Mouse (Mus musculus) gastrocnemius, postnatal 36 days (tissue): Measurements from ENCODE around the gene Spint2. TPM values are rescaled to one million over a fixed set of nuclear protein-coding genes. Genes with fewer than 3 reads are reported as not detected.

Experiments used
- DNase-seq, 2 experiments: peaks; one replicate each; pipeline ENCODE4 v3.0.0; 2022
- intact Hi-C: fragments of 180-260 bp; cut with DNase I; formaldehyde crosslinking; loops from one replicate; pipeline ENCODE4 v1.15.1; 2025
- total RNA-seq, 2 experiments: library from RNA; stranded (reverse); gene quantifications; 2 replicates each; pipeline ENCODE4 v1.2.3; 2021

Spint2 gene
- total RNA-seq, 2 experiments from 2014 or later: 4.1 to 4.5 TPM

DNA sequence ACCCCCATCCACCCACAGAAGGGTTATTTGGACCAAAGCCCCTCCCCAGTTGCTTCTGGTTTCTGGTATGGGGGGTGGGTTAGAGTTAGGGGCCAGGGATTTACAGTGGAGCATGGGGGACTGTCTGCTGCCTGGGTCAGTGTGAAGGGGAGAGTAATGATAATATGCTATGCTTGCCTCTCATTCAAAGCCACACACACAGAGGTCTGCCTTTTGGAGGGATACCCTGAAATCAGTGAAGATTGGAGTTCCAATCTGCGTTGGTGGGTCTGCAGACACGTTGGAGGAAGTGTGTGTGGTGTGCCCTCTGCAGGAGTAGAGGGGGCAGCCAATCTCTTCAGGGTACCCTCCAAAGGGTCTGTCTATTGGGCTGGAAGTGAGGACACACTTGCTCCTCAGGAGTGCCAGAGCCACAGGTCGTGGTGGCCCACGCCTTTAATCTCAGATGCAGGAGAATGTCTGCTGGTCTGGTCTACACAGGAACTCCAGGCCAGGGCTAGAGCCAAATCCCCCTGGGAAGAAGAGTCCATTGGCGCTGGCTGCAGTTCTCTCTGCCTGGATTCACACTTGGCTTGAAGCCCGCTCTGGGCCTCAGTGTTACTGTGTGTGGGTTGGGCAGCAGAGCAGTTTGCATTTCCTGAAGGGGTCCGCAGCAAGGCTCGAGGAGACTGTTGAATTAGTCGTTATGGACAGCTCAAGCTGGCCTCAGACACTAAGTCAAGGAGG, 23.7 kb upstream of the Spint2 start:
- intact Hi-C loops: no loop called here
- DNase-seq: no peak

DNA sequence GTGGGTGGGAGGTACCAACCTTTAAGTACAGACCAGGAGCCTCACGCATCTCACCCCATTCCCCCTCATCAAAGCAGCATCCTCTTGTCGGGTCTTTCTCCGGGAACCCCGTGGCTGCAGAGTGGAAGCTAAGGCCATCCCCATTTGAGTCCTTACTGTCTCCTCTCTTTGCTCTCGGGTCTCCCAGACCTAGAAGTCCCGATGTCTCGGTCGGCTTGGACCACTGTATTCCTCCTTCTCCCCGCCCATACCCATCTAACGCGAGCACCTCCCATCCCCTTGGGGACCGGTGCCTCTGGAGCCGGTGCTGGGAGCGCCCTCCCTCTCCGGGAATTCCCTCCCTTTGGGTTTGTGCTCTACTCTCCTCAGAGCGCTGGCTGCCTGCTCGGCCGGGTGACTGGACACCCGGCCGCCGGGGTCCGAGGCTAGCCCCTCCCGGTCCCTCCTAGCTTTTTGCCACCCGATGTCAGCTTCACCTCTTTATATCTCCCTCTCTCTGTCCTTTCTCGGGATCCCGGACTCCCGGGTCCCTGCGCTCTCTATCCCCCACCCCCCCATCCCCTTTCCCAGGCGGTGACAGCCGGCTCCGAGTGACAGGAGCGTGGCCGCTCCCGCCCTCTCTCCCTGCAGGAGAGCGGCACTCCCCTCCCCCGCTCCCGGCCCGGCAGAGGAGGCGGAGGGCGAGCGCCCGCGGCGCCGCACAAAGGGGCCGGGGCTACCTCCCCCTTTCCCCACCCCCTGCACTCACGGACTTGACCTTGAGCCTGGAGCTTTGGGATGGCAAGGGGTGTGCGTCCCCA, 23.0 kb upstream of the Spint2 start:
- intact Hi-C loops: loop anchor here (5.0 kb wide), 1 partner anchor 177 kb away; the partner anchor contains the start of gene Ryr1
- DNase-seq: no peak

DNA sequence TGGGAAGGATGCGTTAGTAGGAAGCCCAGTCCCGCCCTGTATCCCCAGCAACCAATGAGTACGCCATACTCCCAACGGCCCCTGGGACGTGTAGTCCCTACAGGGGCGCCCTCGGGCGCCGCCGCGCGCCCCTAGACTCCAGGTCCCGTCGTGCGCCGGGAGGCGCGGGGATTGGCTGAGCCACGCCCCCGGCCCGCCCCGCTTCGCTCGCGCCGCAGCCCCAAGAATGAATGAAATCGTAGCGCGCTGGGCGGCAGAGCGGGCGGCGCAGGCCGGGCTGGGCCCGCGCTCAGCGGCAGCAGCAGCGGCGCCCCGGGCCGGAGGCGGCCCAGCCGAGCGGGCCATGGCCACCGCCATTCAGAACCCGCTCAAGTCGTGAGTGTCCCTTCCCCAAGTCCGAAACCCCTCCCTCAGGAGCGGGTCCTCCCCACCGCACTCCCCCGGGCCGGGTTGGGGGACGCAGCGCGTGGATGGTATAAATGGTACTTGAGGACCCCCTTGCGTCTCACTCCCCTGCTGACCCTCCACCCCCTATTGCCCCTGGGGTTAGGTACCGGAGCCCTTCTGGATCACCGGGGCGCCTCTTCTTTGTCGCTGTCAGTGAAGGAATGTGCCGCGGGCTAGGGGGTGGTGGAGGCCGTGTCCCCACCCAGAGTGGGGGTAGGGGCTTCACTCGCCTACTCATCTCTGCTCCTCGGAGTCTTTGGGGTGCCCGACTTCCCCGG, 22.2 kb upstream of the Spint2 start, which contains the start of gene Dpf1:
Gene Dpf1 (plus strand): TSS at position 214 of the 725 bp plus-strand sequence.
- intact Hi-C loops: loop anchor here (5.0 kb wide), 1 partner anchor 177 kb away; the partner anchor contains the start of gene Ryr1
- DNase-seq: peak; percentile 58 to 66

DNA sequence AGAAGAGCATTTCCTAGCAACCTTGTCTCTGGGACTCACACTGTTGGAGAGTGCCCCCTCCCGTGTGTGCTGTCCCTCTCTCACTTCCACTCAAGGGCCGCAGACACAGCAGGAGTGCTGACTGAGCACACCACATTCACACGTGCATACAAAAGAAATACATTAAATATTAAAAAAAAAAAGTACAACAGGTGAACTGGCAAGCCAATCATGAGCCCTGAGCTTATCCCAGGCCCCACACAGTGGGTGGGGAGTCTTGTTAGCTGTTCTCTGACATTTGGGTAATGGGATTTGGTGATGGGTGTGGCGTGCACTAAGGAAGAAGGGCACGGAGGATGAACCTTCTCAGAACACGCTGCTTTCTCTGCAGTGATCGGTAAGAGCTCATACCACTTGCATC, 20.9 kb upstream of the Spint2 start:
- intact Hi-C loops: loop anchor here (5.0 kb wide), 1 partner anchor 175 kb away; the partner anchor contains the start of gene Ryr1
- no peak for DNase-seq

DNA sequence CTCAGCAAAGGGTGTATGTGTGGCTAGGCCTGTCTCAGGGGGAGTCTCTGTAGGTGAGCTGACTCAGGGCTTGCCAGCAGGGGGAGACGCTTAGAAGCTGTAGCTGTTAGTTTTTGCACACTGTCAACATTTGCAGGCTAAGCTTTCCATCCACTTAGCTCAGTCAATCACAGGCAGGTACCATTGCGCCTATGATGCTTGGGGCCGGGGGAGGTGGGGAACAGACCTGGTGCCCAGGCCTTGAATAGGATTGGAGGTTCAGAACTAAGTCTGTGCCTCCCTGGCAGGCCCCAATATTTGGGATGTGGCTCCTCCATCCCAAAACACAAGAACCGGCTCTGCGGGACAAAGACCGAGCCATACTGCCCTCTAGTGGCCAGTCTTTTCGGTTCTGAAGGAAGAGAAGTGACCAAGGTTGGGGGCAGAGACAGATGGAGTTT, 19.4 kb upstream of the Spint2 start:
- intact Hi-C loops: loop anchor here (5.0 kb wide), 1 partner anchor 174 kb away; the partner anchor contains the start of gene Ryr1
- peak in 1 of 2 experiments; percentile 52 for DNase-seq

DNA sequence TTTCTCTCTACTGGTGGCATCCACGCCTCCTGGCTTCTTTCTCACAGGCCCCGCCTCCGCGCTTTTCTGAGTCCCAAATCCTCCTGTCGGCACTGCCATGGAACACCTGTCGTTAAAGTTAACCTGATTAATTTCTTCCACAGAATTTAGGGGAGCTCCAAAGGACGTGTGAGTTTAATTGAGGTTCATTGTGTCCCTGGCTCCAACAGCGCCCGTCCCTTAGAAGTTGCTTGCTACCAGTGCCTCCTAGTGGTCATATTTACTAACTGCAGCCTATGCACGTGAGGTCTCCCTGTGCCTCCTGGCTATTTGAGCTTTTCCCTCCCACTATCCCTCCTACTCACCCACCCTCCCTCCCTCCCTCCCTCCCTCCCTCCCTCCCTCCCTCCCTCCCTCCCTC, 15.3 kb upstream of the Spint2 start:
- DNase-seq: peak; percentile 23 to 51
- intact Hi-C loops: loop anchor here (10.0 kb wide), 1 partner anchor 312 kb away; the partner anchor contains the start of genes Eif3k and Map4k1

DNA sequence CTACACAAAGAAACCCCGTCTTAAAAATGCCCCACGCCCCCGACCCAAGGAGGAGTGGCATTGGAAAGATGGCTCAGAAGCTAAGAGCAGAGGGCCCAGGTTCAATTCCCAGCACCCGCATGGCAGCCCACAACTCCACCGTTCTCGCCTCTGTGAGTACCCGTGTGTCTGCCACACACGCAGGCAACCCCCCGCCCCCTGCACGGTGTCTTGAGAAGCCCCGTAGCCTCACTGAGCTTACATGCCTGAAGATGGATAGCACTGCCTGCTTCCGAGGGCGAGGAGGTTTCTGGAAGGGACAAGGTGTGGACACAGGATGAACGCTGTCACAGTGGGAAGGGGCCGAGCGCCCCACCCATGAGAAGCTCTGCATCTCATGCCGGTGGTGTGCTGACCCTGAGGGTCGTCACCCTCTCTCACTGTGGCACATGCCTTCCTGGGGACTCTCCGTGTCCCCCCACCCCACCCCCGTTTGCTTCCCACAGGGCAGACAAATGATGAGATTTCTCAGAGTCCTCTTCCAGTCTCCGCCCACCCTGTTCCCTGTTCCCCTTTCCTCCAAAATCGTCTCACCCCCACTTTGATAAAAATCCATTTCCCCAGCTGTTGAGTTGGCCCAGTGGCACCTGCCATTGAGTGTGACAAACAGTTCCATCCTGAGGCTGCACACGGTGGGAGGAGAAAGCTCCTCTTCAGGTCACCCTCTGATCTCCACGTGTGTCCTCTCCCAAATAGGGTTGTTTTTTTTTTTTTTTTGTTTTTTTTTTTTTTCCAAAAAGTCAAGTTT, 14.3 kb upstream of the Spint2 start:
- no peak for DNase-seq
- intact Hi-C loops: loop anchor here (10.0 kb wide), 1 partner anchor 311 kb away; the partner anchor contains the start of genes Eif3k and Map4k1

DNA sequence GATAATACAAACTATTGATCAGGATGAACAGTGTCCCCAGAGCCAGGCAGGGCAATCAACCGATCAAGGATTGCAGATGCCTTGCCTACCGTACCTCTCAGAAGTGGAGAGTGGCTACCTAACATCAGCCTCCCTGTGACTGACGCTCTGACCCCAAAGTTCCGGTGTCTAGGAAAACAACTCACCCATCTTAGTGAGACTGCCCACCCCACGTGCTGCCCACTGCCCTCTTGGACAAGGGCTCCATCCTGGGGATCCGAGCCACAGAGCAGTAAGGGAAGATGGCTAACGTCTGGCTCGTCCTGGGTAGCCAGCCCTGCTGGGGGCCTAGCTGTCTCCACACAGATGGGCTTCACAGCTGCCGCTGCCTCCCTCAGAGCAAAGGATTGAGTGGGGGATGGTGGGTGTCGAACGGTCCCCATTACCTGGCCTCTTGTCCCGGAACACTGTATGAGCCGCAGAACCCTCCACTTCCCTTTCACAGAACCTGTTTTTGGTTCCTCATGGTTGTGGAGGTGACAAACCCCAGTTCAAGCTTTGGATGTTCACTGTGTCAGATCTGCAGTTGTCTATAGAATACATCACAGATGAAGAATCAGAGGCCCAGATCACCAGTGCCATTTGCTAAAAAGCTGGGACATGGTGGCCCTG, 12.5 kb upstream of the Spint2 start:
- intact Hi-C loops: loop anchor here (10.0 kb wide), 1 partner anchor 309 kb away; the partner anchor contains the start of genes Eif3k and Map4k1
- DNase-seq: no peak

DNA sequence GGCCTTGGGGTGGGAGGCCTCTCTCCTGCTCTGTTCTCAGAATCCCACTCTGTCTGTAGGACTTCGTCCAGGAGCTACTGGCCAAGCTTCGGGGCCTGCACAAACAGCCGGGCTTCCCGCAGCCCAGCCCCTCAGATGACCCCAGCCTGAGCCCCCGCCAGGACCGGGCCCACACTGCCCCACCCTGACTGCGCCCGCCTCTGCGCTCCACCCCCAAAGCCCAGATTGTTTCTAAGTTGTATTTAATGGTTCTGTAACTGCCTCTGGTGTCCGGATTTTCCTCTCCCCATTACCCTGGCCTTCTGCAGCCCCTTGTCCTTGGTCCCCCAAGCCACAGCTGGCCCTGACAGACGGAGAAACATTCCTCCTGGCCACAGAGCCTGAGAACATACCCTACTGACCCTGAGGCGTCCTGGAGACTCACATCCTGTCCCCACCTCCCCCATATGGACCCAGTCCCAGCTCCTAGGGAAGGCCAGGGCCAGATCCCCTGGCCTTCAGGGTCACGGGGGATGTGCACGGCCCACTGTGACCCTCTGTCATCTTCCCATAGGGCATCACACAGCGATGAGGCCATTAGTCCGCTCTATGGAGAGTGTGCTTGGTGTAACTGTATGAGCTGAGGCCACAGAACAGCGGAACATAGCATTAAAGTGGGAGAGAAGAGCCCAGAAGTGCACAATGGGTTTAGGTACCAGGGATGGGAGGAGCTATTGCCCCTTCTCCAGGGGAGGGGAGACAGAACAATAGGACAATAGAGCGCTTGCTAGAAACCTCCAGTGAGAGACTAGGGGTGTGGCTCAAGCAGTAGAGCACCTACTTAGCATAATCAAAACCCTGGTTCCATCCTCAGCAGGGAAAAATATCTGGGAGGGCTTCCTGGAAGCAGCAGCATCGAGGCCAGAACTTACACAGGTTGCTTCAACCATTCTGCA, 11.7 kb upstream of the Spint2 start:
- no peak for DNase-seq
- intact Hi-C loops: loop anchor here (2.0 to 10.0 kb wide), 2 partner anchors 49 to 309 kb away; partner anchors contain the start of genes Eif3k and Map4k1

DNA sequence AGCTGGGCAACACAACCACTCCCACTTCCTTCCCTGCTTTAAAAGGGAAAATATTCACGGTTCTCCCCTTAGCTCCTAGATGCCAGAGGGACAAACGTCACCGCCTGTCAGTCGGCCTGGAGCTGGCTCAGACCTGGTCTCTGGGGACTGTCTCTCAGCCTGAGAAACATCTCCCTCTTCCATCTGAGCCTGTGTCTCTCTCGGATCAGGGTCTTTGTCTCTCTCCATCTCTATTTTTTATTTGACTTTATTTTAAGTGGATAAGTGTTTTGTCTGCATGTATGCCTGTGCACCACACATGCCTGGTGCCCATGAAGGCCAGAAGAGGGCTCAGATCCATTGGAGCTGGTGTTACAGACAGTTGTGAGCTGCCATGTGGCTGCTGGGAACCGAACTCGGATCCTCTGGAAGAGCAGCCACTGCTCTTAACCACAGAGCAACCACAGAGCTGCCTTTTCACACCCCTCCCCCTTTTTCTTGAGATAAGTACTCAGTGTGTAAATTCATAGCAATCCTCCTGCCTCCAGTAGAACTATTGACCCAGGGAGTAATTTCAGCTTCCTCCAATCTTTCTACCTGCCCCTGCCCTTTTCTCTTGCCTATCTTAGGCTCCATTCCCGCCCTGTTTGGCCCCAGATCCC, 10.9 kb upstream of the Spint2 start:
- DNase-seq: peak in 1 of 2 experiments; percentile 38
- intact Hi-C loops: loop anchor here (2.0 to 10.0 kb wide), 2 partner anchors 48 to 308 kb away; partner anchors contain the start of genes Eif3k and Map4k1

DNA sequence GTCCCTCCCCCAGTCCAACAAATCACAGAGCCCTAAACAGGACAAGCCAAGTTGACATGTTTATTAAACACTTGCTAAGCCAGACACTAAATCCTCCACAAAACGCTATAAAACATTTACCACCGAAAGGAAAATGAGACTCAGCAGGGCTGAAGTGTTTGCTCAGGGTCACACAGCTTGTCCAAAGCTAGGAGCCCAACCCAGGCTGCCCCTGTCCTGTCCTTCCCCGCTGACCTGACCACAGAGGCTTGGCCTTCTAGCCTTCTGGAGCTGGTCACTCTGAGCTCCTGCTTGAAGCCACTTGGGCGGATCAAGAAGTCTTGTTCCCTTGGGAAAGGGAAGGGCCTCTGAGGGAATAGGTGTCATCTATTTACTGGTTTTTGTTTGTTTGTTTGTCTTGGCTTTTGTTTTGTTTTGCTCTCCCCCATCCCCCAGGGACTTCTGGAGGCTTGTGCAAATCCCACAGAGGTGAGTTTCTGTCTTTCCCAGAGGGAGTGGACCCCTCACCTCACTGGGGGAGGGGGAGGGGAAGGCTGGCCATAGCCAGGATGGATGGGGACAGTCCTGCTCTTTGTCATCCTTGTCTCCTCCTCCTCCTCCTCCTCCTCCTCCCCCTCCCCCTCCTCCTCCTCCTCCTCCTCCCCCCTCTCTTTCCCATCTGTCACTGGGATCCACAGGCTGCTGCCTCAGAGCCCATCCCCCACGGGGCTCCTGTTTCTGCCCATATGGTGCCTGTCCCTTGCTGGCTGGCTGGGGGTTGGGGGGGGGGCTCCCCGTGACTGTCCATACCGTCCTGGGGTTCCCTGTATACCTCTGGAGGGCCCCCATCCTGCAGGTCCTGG, 10.1 kb upstream of the Spint2 start:
- intact Hi-C loops: loop anchor here (2.0 to 10.0 kb wide), 2 partner anchors 47 to 307 kb away; partner anchors contain the start of genes Eif3k and Map4k1
- DNase-seq: no peak

DNA sequence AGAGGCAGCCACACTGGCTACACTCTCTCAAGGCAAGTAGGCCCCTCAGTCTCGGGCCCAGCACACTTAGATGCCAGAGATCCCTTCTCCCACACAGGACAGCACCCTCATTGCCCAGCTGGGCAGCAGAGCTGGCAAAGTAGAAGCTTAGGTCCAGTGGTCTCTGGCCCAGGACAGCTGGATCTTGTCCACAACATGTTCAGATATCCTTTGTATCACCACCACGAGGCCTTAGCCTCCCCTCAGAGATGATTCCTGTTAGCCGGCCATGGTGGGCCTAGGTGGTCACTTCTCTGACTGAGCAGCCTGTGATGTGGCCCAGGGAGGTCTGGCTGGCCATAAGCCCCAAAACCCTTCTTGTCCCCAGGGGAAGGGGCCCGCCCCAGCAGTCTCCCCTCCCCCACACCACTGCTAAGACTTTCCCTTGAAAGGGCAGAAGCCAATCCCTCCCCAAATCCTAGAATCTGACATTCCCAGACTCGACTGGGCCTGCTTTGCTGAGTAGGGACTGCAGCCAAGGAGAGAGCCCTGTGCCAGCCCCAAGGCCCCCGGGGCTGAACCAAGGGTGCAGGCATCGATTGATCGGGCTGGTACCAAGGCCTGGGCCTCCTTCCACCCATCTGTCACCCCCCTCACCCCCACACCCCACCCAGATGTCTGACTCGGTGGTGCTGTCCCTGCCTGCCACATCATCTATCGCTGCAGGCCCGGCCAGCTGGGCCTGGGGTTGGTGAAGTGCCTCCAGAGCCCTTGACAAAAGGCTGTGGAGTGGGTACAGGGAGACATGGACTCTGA, 9.2 kb upstream of the Spint2 start:
- DNase-seq: no peak
- intact Hi-C loops: loop anchor here (10.0 kb wide), 1 partner anchor 306 kb away; the partner anchor contains the start of genes Eif3k and Map4k1

DNA sequence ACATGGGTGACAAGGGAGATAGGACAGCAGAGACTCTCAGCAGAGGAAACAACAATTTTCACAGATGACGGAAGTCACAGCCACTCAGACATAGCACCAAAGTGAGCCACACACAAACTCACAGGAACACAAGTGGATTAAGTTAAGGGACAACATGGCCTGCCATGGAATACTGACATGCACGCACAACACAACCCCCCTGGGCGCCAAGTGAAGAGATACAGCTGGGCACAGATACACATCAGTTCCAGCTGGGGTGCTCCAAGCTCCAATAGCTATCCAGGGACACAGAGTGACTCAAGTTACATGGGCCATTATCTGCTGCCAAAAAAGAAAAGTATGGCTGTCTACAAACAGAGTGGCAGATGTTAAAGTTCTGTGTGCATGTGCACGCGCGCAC, 8.1 kb upstream of the Spint2 start:
- intact Hi-C loops: loop anchor here (10.0 kb wide), 1 partner anchor 305 kb away; the partner anchor contains the start of genes Eif3k and Map4k1
- no peak for DNase-seq

DNA sequence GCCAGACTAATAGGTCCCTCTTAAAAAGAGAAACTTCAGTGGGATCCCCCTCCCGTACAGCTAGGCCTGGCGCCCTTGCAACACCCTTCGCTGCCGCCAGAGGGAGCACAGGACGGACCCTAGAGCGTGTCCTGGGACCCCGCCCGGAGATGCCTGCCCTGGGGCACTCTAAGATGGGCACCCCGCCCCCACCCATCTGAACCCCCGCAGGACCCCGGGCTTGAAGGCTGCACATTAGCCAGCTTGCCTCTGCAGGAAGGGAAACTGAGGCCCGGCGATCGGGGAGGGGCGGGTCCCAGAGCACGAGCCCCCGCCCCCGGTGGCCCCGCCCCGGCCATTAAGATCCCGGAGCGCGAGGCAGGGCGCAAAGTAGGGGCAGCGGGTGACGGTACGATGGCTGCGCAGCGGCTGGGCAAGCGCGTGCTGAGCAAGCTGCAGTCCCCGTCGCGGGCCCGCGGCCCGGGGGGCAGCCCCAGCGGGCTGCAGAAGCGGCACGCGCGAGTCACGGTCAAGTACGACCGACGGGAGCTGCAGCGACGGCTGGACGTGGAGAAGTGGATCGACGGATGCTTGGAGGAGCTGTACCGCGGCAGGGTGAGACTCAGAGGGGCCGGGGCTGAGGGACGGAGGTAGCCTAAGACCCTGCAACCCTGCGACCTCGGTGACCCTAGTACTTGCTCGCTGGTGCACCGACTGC, 7.4 kb upstream of the Spint2 start, which contains the start of gene Ppp1r14a:
Gene Ppp1r14a (plus strand): TSS at position 367 of the 697 bp plus-strand sequence.
- peak; percentile 75 to 76 for DNase-seq
- intact Hi-C loops: no loop called here

DNA sequence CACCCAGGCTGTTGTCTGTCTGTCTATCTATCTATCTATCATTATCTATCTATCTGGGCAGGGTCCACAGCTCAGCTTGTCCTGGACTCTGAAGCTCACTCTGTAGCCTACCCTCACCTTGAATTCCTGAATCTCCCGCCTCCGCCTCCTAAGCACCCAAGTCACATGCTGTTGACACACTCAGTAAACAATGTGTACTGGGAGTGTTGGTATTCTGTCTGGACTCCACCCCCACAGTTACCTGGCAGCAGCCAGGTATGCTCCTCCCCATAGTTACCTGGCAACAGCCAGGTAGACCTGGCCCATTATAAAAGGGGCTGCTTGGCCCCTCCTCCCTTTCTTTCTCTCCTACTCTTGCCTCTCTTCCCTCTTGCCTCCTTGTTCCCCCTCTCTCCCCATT, 6.4 kb upstream of the Spint2 start:
- intact Hi-C loops: no loop called here
- DNase-seq: no peak
